Mouse (Mus musculus): ENCODE data around the gene Cpne9.

Gene Cpne9

GRCm38 (mm10) chr6:113342297-113342696 lies 60.2 kb downstream of the Cpne9 start:
- no peak for DNase-seq (ENCODE audit: low read depth, low spot score)

- DNase-seq (ENCODE audit: low read depth, low spot score): peak; percentile 40
These were observed 61.3 kb downstream of the Cpne9 start, which contains the start of gene Camk1 for GRCm38 (mm10) chr6:113343177-113344092. TSS of gene Camk1 (minus strand) at chr6:113343984.

- DNase-seq (ENCODE audit: low read depth, low spot score): no peak
These were observed 62.2 kb downstream of the Cpne9 start for GRCm38 (mm10) chr6:113344321-113344720.

- no peak for DNase-seq (ENCODE audit: low read depth, low spot score)
These were observed 64.8 kb downstream of the Cpne9 start for GRCm38 (mm10) chr6:113346897-113347296.

GRCm38 (mm10) chr6:113350538-113350937 lies 68.4 kb downstream of the Cpne9 start:
- no peak for DNase-seq (ENCODE audit: low read depth, low spot score)

- no peak for DNase-seq (ENCODE audit: low read depth, low spot score)
These were observed 69.1 kb downstream of the Cpne9 start for GRCm38 (mm10) chr6:113351161-113351560.

DNA sequence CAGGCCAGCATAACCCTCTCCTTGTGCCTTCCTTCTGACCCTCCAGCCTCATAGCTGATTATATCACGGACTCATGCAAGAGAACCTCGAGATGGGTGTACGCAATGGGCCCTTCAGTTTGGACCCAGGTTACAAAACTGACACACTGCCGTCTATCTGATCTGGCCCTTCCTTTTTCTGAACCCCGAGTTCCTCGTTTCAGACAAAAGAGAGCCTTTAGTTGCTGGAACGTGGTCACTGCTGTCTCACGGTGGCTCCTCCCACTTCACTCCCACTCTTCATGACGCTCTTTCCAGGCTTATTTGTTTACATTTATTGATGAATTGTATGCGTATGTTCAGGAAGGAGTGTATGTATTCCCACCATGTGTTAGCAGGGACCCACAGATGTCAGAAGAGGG lies 69.5 kb downstream of the Cpne9 start:
- DNase-seq (ENCODE audit: low read depth, low spot score): no peak

DNA sequence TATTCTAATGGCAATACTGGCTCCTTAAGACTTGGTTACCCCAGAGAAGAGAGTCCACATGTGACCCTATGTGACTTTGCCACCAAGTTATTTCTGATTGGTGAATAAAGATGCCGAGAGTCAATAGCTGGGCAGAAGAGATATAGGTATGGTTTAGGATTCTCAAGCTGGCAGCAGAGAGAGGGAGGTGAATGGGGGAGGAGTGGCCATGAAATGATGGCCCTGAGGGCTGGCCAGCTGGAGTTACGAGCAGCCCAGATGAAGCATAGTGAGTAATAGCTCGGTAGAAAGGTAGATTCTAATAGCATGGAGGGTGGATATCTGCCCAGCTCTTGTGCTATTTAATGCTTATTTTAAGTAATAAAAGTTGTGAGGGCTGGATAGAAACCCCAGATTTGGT lies 70.7 kb downstream of the Cpne9 start:
- DNase-seq (ENCODE audit: low read depth, low spot score): no peak

GRCm38 (mm10) chr6:113353696-113354095 lies 71.6 kb downstream of the Cpne9 start:
- DNase-seq (ENCODE audit: low read depth, low spot score): no peak

Data from embryo, embryonic 11.5 days (tissue).